Mouse (Mus musculus) C2C12 (cell line): Measurements from ENCODE around the gene Rfng. TPM values are rescaled to one million over a fixed set of nuclear protein-coding genes. Genes with fewer than 3 reads are reported as not detected.

Experiments
- H3K27me3 ChIP-seq: one replicate; pipeline ENCODE4 v1.6.1; 2011; ENCODE audit not compliant: control insufficient read depth, insufficient read depth, insufficient read length
- H3K36me3 ChIP-seq: one replicate; pipeline ENCODE4 v1.6.1; 2011; ENCODE audit not compliant: control insufficient read depth, insufficient read depth
- H3K4me3 ChIP-seq: one replicate; pipeline ENCODE4 v1.5.1; 2011; ENCODE audit warnings: mild to moderate bottlenecking, control low read depth; ENCODE audit not compliant: poor library complexity, insufficient read depth, severe bottlenecking
- H3K79me2 ChIP-seq: one replicate; pipeline ENCODE4 v1.6.1; 2011; ENCODE audit not compliant: control insufficient read depth, insufficient read depth
- H3K79me3 ChIP-seq: one replicate; pipeline ENCODE4 v1.6.1; 2011; ENCODE audit warnings: low read depth, control low read depth
- H3ac ChIP-seq: one replicate; pipeline ENCODE3; 2011; ENCODE audit warnings: low read depth; ENCODE audit not compliant: control insufficient read depth, insufficient read length
- CEBPB ChIP-seq: IDR thresholded peaks from one replicate; pipeline ENCODE4 v1.6.1; 2011; ENCODE audit warnings: low read depth, mild to moderate bottlenecking, control low read depth, moderate library complexity
- CTCF ChIP-seq: IDR thresholded peaks from one replicate; pipeline ENCODE4 v1.5.1; 2011; ENCODE audit not compliant: control insufficient read depth, insufficient read depth, insufficient read length
- FOSL1 ChIP-seq: IDR thresholded peaks from one replicate; pipeline ENCODE4 v1.8.0; 2011; ENCODE audit warnings: mild to moderate bottlenecking, low read length; ENCODE audit not compliant: poor library complexity, insufficient read depth, severe bottlenecking
- MAX ChIP-seq: IDR thresholded peaks from one replicate; pipeline ENCODE4 v1.6.1; 2011; ENCODE audit warnings: mild to moderate bottlenecking, control low read depth
- MYOD1 ChIP-seq: IDR thresholded peaks from one replicate; pipeline ENCODE4 v1.6.1; 2011; ENCODE audit warnings: low read depth; ENCODE audit not compliant: control insufficient read depth, insufficient read length
- MYOG ChIP-seq: IDR thresholded peaks from one replicate; pipeline ENCODE4 v1.6.1; 2011; ENCODE audit not compliant: control insufficient read depth, insufficient read length; ENCODE audit errors: extremely low read depth
- USF1 ChIP-seq: IDR thresholded peaks from one replicate; pipeline ENCODE4 v1.6.1; 2011; ENCODE audit warnings: low read depth, mild to moderate bottlenecking, control low read depth, moderate library complexity
- polyA plus RNA-seq: library from polyadenylated mRNA; unstranded; fragments of >200 nt; fragmentation: generic; extraction: Trizol; gene quantifications from one replicate; pipeline ENCODE4 v1.2.1, GENCODE M21; 2012; ENCODE audit warnings: missing spikeins

The Rfng gene
- polyA plus RNA-seq, 1 experiment = 17.6 TPM

GRCm38 (mm10) chr11:120761811-120762671 is 22.0 kb downstream of the Rfng start:
- Histone ChIP-seq H3ac (no peak overlapping the region), H3K27me3 (no peaks in the 10 kb centered on the region), H3K79me2 (no peaks in the 10 kb centered on the region), H3K4me3 (no peak overlapping the region), H3K79me3 (no peaks in the 10 kb centered on the region), H3K36me3 (no peaks in the 10 kb centered on the region)
- TF ChIP-seq MAX = peak; percentile 52
- no peak for TF ChIP-seq MYOD1

- Histone ChIP-seq H3K27me3 (no peaks in the 10 kb centered on the region), H3K79me2 (no peaks in the 10 kb centered on the region), H3ac (no peak overlapping the region), H3K79me3 (no peaks in the 10 kb centered on the region), H3K4me3 (no peak overlapping the region), H3K36me3 (no peaks in the 10 kb centered on the region)
- TF ChIP-seq CEBPB (no peak), USF1 (no peak), MYOD1 (no peak), FOSL1 (no peak), MYOG (no peak), CTCF (no peak), MAX (no peak)
Measured at GRCm38 (mm10) chr11:120760236-120760635, 23.8 kb downstream of the Rfng start.

GRCm38 (mm10) chr11:120751606-120752005 is 32.4 kb downstream of the Rfng start:
- no peak for TF ChIP-seq MYOD1
- TF ChIP-seq USF1 = no peak
- TF ChIP-seq CEBPB = no peak
- TF ChIP-seq CTCF = no peak
- TF ChIP-seq MAX = no peak
- TF ChIP-seq FOSL1 = no peak
- TF ChIP-seq MYOG = no peak

GRCm38 (mm10) chr11:120749430-120749829 is 34.6 kb downstream of the Rfng start:
- Histone ChIP-seq H3K36me3 (no peaks in the 10 kb centered on the region), H3ac (no peak overlapping the region), H3K4me3 (no peak overlapping the region), H3K27me3 (peaks cover 3% of the 10 kb centered on the region), H3K79me2 (no peaks in the 10 kb centered on the region), H3K79me3 (no peaks in the 10 kb centered on the region)
- peak; percentile 28 for TF ChIP-seq CTCF
- no peak for TF ChIP-seq MYOD1

More at GRCm38 (mm10) chr11:120751606-120752005, 32.4 kb downstream of the Rfng start:
- H3K4me3 ChIP-seq = no peak overlapping the region
- H3K27me3 ChIP-seq = no peaks in the 10 kb centered on the region
- H3K79me2 ChIP-seq = no peaks in the 10 kb centered on the region
- H3ac ChIP-seq = no peak overlapping the region
- no peaks in the 10 kb centered on the region for H3K79me3 ChIP-seq
- no peaks in the 10 kb centered on the region for H3K36me3 ChIP-seq

- Histone ChIP-seq H3K4me3 (no peak overlapping the region), H3K79me2 (no peaks in the 10 kb centered on the region), H3ac (no peak overlapping the region), H3K36me3 (no peaks in the 10 kb centered on the region), H3K79me3 (no peaks in the 10 kb centered on the region), H3K27me3 (peaks cover 6% of the 10 kb centered on the region)
- TF ChIP-seq CTCF (no peak), MYOD1 (no peak), MAX (no peak), MYOG (no peak), FOSL1 (no peak), CEBPB (no peak), USF1 (no peak)
Measured at GRCm38 (mm10) chr11:120747974-120748373, 36.0 kb downstream of the Rfng start.

- H3ac ChIP-seq = no peak overlapping the region
- no peaks in the 10 kb centered on the region for H3K79me2 ChIP-seq
- no peak overlapping the region for H3K4me3 ChIP-seq
- H3K79me3 ChIP-seq = no peaks in the 10 kb centered on the region
- peaks cover 24% of the 10 kb centered on the region for H3K27me3 ChIP-seq
- no peaks in the 10 kb centered on the region for H3K36me3 ChIP-seq
- no peak for TF ChIP-seq MYOG
- TF ChIP-seq FOSL1 = no peak
- TF ChIP-seq USF1 = no peak
- TF ChIP-seq CEBPB = no peak
- no peak for TF ChIP-seq MAX
- TF ChIP-seq CTCF = no peak
- TF ChIP-seq MYOD1 = no peak
Measured at GRCm38 (mm10) chr11:120744121-120744701, 39.8 kb downstream of the Rfng start.
